Mouse (Mus musculus) forebrain, embryonic 10.5 days (tissue): ENCODE measurements around the gene Vmn2r63. TPM values are rescaled to one million over a fixed set of nuclear protein-coding genes. Genes with fewer than 3 reads are reported as not detected.
"Not testable (repeated sequence)": the region's sequence is repeated elsewhere in the genome, so short reads cannot be mapped to it uniquely, and the experiment has no call there.

Experiments
- DNase-seq: peaks from one replicate; pipeline ENCODE4 v3.0.0-alpha.2; 2017; ENCODE audit warnings: low spot score; ENCODE audit errors: extremely low spot score
- H3K27ac ChIP-seq: fragments of 300-500 bp; sonication (generic); 2 replicates; pipeline ENCODE4 v1.5.1; 2016; ENCODE audit warnings: mild to moderate bottlenecking
- H3K27me3 ChIP-seq: fragments of 300-500 bp; sonication (generic); 2 replicates; pipeline ENCODE4 v1.6.1; 2016; ENCODE audit warnings: mild to moderate bottlenecking; ENCODE audit not compliant: poor library complexity, severe bottlenecking
- H3K36me3 ChIP-seq: fragments of 300-500 bp; sonication (generic); replicated peaks from 2 replicates; pipeline ENCODE4 v1.6.1; 2016; ENCODE audit warnings: mild to moderate bottlenecking, moderate library complexity
- H3K4me1 ChIP-seq: fragments of 300-500 bp; sonication (generic); 2 replicates; pipeline ENCODE4 v1.6.1; 2016
- H3K4me3 ChIP-seq: fragments of 300-500 bp; sonication (generic); 2 replicates; pipeline ENCODE4 v1.5.1; 2016; ENCODE audit warnings: mild to moderate bottlenecking, moderate library complexity
- H3K9me3 ChIP-seq: fragments of 300-500 bp; sonication (generic); 2 replicates; pipeline ENCODE4 v1.6.1; 2016; ENCODE audit warnings: mild to moderate bottlenecking, moderate library complexity
- WGBS: fragments of 180-500 bp; shearing (Covaris S2); methylation state at CpG from one replicate; pipeline ENCODE4 v1.1.7; 2016; 5-methylcytosine and 5-hydroxymethylcytosine counted together
- microRNA-seq: library from miRNA; unstranded; fragments of <30 nt; microRNA quantifications from one replicate; pipeline ENCODE4, GENCODE M21; 2017
- polyA plus RNA-seq: library from polyadenylated mRNA; unstranded; fragments of >200 nt; fragmentation: Nextera tagmentation; extraction: Ambion mirVana; gene quantifications from 2 replicates; pipeline ENCODE4 v1.2.1, GENCODE M21; 2016

Vmn2r63 gene
- not detected in 2 replicates for polyA plus RNA-seq

- peaks cover 15% of the 10 kb centered on the region for H3K9me3 ChIP-seq
- H3K27ac ChIP-seq, H3K4me1 ChIP-seq, H3K4me3 ChIP-seq, H3K27me3 ChIP-seq, H3K36me3 ChIP-seq, DNase-seq: not testable (repeated sequence)
Measured at GRCm38 (mm10) chr7:42933722-42934121, at the start of gene Vmn2r63. TSS of gene Vmn2r63 (minus strand) at chr7:42933822.

GRCm38 (mm10) chr7:42980739-42981138 lies 47.1 kb upstream of the Vmn2r63 start:
- H3K9me3 ChIP-seq: peaks cover 92% of the 10 kb centered on the region
- no peaks in the 10 kb centered on the region for H3K36me3 ChIP-seq
- 94% methylated on average over 10 of the region's 10 CpGs for WGBS
- no peak overlapping the region for H3K4me3 ChIP-seq
- H3K27ac ChIP-seq: no peak overlapping the region
- H3K27me3 ChIP-seq: no peaks in the 10 kb centered on the region
- H3K4me1 ChIP-seq: no peaks in the 10 kb centered on the region
- no peak for DNase-seq

GRCm38 (mm10) chr7:42980098-42980497 lies 46.5 kb upstream of the Vmn2r63 start:
- H3K4me1 ChIP-seq: no peaks in the 10 kb centered on the region
- DNase-seq: no peak
- no peak overlapping the region for H3K27ac ChIP-seq
- peaks cover 96% of the 10 kb centered on the region for H3K9me3 ChIP-seq
- H3K36me3 ChIP-seq: no peaks in the 10 kb centered on the region
- no peaks in the 10 kb centered on the region for H3K27me3 ChIP-seq
- H3K4me3 ChIP-seq: no peak overlapping the region
- 90% methylated on average over 11 of the region's 11 CpGs for WGBS

GRCm38 (mm10) chr7:42965246-42965645 lies 31.6 kb upstream of the Vmn2r63 start:
- WGBS: 72% methylated on average over 9 of the region's 9 CpGs

GRCm38 (mm10) chr7:42898067-42898466 lies 35.6 kb downstream of the Vmn2r63 start:
- WGBS: 90% methylated on average over 2 of the region's 2 CpGs
- H3K36me3 ChIP-seq, H3K27me3 ChIP-seq, H3K27ac ChIP-seq, H3K4me1 ChIP-seq, DNase-seq, H3K4me3 ChIP-seq: not testable (repeated sequence)
- H3K9me3 ChIP-seq: peaks cover 64% of the 10 kb centered on the region

More at GRCm38 (mm10) chr7:42965246-42965645, 31.6 kb upstream of the Vmn2r63 start:
- Histone ChIP-seq H3K9me3 (peaks cover 74% of the 10 kb centered on the region), H3K36me3 (no peaks in the 10 kb centered on the region), H3K4me3 (no peak overlapping the region), H3K4me1 (no peaks in the 10 kb centered on the region), H3K27ac (no peak overlapping the region), H3K27me3 (no peaks in the 10 kb centered on the region)
- no peak for DNase-seq

GRCm38 (mm10) chr7:42878090-42878489 lies 55.5 kb downstream of the Vmn2r63 start:
- H3K4me1 ChIP-seq: no peaks in the 10 kb centered on the region
- WGBS: 50% methylated on average over 23 of the region's 23 CpGs
- DNase-seq: no peak

GRCm38 (mm10) chr7:42866801-42867458 lies 66.7 kb downstream of the Vmn2r63 start, which contains the start of gene Gm2381:
TSS of gene Gm2381 (minus strand) at chr7:42867234.
- H3K9me3 ChIP-seq: peaks cover 20% of the 10 kb centered on the region
- DNase-seq, H3K27me3 ChIP-seq, H3K4me1 ChIP-seq, H3K27ac ChIP-seq, H3K4me3 ChIP-seq, H3K36me3 ChIP-seq: not testable (repeated sequence)
- 80% methylated on average over 8 of the region's 8 CpGs for WGBS

More at GRCm38 (mm10) chr7:42878090-42878489, 55.5 kb downstream of the Vmn2r63 start:
- H3K4me3 ChIP-seq: no peak overlapping the region
- H3K27ac ChIP-seq: no peak overlapping the region
- H3K36me3 ChIP-seq: no peaks in the 10 kb centered on the region
- peaks cover 40% of the 10 kb centered on the region for H3K9me3 ChIP-seq
- H3K27me3 ChIP-seq: no peaks in the 10 kb centered on the region

Small RNA genes lying within 50 kb of the gene (microRNA-seq; reads per million reads assigned to microRNA genes)
- gene Gm23256: not detected

Other genes with a start within 250 kb of the Vmn2r63 start
- gene Zfp975, start 241.1 kb downstream of the Vmn2r63 start, polyA plus RNA-seq: 7.8 and 8.3 TPM in 2 replicates
- not detected in 2 replicates for gene Gm17067, start 206.8 kb downstream of the Vmn2r63 start, polyA plus RNA-seq
- not detected in 2 replicates for gene Vmn2r62, start 140.3 kb downstream of the Vmn2r63 start, polyA plus RNA-seq
- gene Gm2381, start 66.6 kb downstream of the Vmn2r63 start, polyA plus RNA-seq: not detected in 2 replicates
- gene Gm9268, start 84.9 kb upstream of the Vmn2r63 start, polyA plus RNA-seq: not detected in 2 replicates
- gene Zfp936, start 180.4 kb upstream of the Vmn2r63 start, polyA plus RNA-seq: not detected in 2 replicates